Mouse (Mus musculus): ENCODE measurements around the gene Ppfibp1.

DNA sequence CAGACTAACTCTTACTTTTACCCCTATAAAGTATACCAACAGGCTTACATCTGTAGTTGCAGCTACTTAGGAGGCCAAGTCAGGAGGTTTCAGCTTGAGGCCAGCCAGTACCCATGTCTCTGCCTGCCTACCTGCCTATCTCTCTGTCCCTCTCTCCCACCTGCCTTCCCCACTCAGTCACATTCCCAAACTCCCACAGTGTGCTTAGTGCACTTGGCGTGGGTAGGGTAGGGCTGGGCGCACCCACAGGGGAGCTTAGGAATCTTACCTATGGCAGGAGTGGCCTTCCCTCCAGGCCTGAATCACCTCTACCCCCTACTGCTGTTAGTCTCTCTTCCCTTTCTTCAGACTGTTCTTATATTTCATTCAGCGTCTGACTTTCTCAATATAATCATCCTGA lies 82.5 kb downstream of the Ppfibp1 start:
- no peak for TF ChIP-seq POLR2A (IDR thresholded peaks at IDR 0.05; ENCODE audit: extremely low read depth, insufficient read depth, low read length)
- TF ChIP-seq CTCF (IDR thresholded peaks at IDR 0.05; ENCODE audit: extremely low read depth, insufficient read depth, low read length): no peak

Measured in cortical plate, adult 2 months (tissue).